Mouse (Mus musculus) skeletal muscle tissue, adult 2 months (tissue): ENCODE data around the gene Tsc2.
A peak's percentile ranks its signal among the peaks of the same experiment; 100 is the strongest.

Experiments
- DNase-seq: peaks from one replicate; pipeline ENCODE4 v3.0.0-alpha.2; 2012; ENCODE audit warnings: low read depth, low spot score

The Tsc2 gene

GRCm38 (mm10) chr17:24647493-24647892, 15.1 kb upstream of the Tsc2 start:
- no peak for DNase-seq

GRCm38 (mm10) chr17:24646381-24646780, 14.0 kb upstream of the Tsc2 start:
- DNase-seq: no peak

- DNase-seq: no peak
These were observed 13.5 kb upstream of the Tsc2 start for GRCm38 (mm10) chr17:24645916-24646315.

- no peak for DNase-seq
These were observed 12.7 kb upstream of the Tsc2 start for GRCm38 (mm10) chr17:24644875-24645721.

- DNase-seq: no peak
These were observed 11.7 kb upstream of the Tsc2 start for GRCm38 (mm10) chr17:24644030-24644715.

GRCm38 (mm10) chr17:24642791-24643343, 10.4 kb upstream of the Tsc2 start:
- DNase-seq: no peak

- DNase-seq: no peak
These were observed 9.5 kb upstream of the Tsc2 start for GRCm38 (mm10) chr17:24641944-24642343.

- DNase-seq: no peak
These were observed 8.2 kb upstream of the Tsc2 start for GRCm38 (mm10) chr17:24640581-24640980.

GRCm38 (mm10) chr17:24640119-24640518, 7.7 kb upstream of the Tsc2 start:
- no peak for DNase-seq

GRCm38 (mm10) chr17:24639571-24639988, 7.2 kb upstream of the Tsc2 start:
- no peak for DNase-seq

GRCm38 (mm10) chr17:24638840-24639239, 6.4 kb upstream of the Tsc2 start:
- no peak for DNase-seq

- no peak for DNase-seq
These were observed 5.8 kb upstream of the Tsc2 start for GRCm38 (mm10) chr17:24638214-24638613.

GRCm38 (mm10) chr17:24636781-24637481, 4.5 kb upstream of the Tsc2 start:
- DNase-seq: no peak

- no peak for DNase-seq
These were observed 3.3 kb upstream of the Tsc2 start for GRCm38 (mm10) chr17:24635694-24636093.

GRCm38 (mm10) chr17:24635024-24635423, 2.6 kb upstream of the Tsc2 start:
- DNase-seq: no peak

GRCm38 (mm10) chr17:24633831-24634230, 1.4 kb upstream of the Tsc2 start:
- no peak for DNase-seq

GRCm38 (mm10) chr17:24632813-24633449, 501 bp upstream of the Tsc2 start:
- DNase-seq: peak; percentile 71

GRCm38 (mm10) chr17:24630072-24630471, 2.4 kb downstream of the Tsc2 start:
- DNase-seq: no peak

- DNase-seq: no peak
These were observed 3.8 kb downstream of the Tsc2 start for GRCm38 (mm10) chr17:24628646-24629045.

- no peak for DNase-seq
These were observed 7.0 kb downstream of the Tsc2 start for GRCm38 (mm10) chr17:24625472-24625871.

GRCm38 (mm10) chr17:24617561-24618194, 14.8 kb downstream of the Tsc2 start:
- no peak for DNase-seq
